Mouse (Mus musculus): ENCODE data around the gene Ovgp1. TPM values are rescaled to one million over a fixed set of nuclear protein-coding genes. Genes with fewer than 3 reads are reported as not detected.

Gene Ovgp1
- polyA plus RNA-seq (2014; fragmentation: Illumina TruSeq; extraction: RNeasy Lipid Tissue Mini Kit (QIAGEN cat#74804)) = 1,411 TPM

GRCm38 (mm10) chr3:105973411-105973810 lies at the start of gene Ovgp1:
Gene Ovgp1 (plus strand): TSS chr3:105973711.

GRCm38 (mm10) chr3:105932240-105933071 lies 41.1 kb upstream of the Ovgp1 start, which contains the start of gene I830077J02Rik:
Gene I830077J02Rik (minus strand): TSS chr3:105932664.

GRCm38 (mm10) chr3:105958974-105959580 lies 14.4 kb upstream of the Ovgp1 start, which contains the start of gene Wdr77:
Gene Wdr77 (plus strand): TSS chr3:105959369.

GRCm38 (mm10) chr3:105959999-105960398 lies 13.5 kb upstream of the Ovgp1 start, which contains the start of gene Atp5f1:
Gene Atp5f1 (minus strand): TSS chr3:105960099.

GRCm38 (mm10) chr3:106014546-106014945 lies 41.0 kb downstream of the Ovgp1 start, which contains the start of gene Pifo:
Gene Pifo (minus strand): TSS chr3:106014646.

GRCm38 (mm10) chr3:106032781-106033180 lies 59.3 kb downstream of the Ovgp1 start, which contains the start of gene Chil5:
Gene Chil5 (minus strand): TSS chr3:106032814.

Other genes with a start within 250 kb of the Ovgp1 start
- gene Rap1a, start 172.4 kb upstream of the Ovgp1 start, polyA plus RNA-seq (2014; fragmentation: Illumina TruSeq; extraction: RNeasy Lipid Tissue Mini Kit (QIAGEN cat#74804)) = 557 TPM
- gene Adora3, start 102.9 kb upstream of the Ovgp1 start, polyA plus RNA-seq (2014; fragmentation: Illumina TruSeq; extraction: RNeasy Lipid Tissue Mini Kit (QIAGEN cat#74804)) = not detected
- gene Tmigd3, start 102.8 kb upstream of the Ovgp1 start, polyA plus RNA-seq (2014; fragmentation: Illumina TruSeq; extraction: RNeasy Lipid Tissue Mini Kit (QIAGEN cat#74804)) = not detected
- gene I830077J02Rik, start 41.0 kb upstream of the Ovgp1 start, polyA plus RNA-seq (2014; fragmentation: Illumina TruSeq; extraction: RNeasy Lipid Tissue Mini Kit (QIAGEN cat#74804)) = 1.3 TPM
- gene Wdr77, start 14.3 kb upstream of the Ovgp1 start, polyA plus RNA-seq (2014; fragmentation: Illumina TruSeq; extraction: RNeasy Lipid Tissue Mini Kit (QIAGEN cat#74804)) = 98.2 TPM
- 724 TPM for gene Atp5f1, start 13.6 kb upstream of the Ovgp1 start, polyA plus RNA-seq (2014; fragmentation: Illumina TruSeq; extraction: RNeasy Lipid Tissue Mini Kit (QIAGEN cat#74804))
- 16.6 TPM for gene Pifo, start 40.9 kb downstream of the Ovgp1 start, polyA plus RNA-seq (2014; fragmentation: Illumina TruSeq; extraction: RNeasy Lipid Tissue Mini Kit (QIAGEN cat#74804))
- not detected for gene Chil5, start 59.1 kb downstream of the Ovgp1 start, polyA plus RNA-seq (2014; fragmentation: Illumina TruSeq; extraction: RNeasy Lipid Tissue Mini Kit (QIAGEN cat#74804))
- 0.43 TPM for gene Chia1, start 139.5 kb downstream of the Ovgp1 start, polyA plus RNA-seq (2014; fragmentation: Illumina TruSeq; extraction: RNeasy Lipid Tissue Mini Kit (QIAGEN cat#74804))
- 3.5 TPM for gene Chil3, start 193.9 kb downstream of the Ovgp1 start, polyA plus RNA-seq (2014; fragmentation: Illumina TruSeq; extraction: RNeasy Lipid Tissue Mini Kit (QIAGEN cat#74804))
- not detected for gene Chil4, start 245.8 kb downstream of the Ovgp1 start, polyA plus RNA-seq (2014; fragmentation: Illumina TruSeq; extraction: RNeasy Lipid Tissue Mini Kit (QIAGEN cat#74804))